Mouse (Mus musculus) CH12.LX (cell line): ENCODE data around the gene Srgap3. TPM values are rescaled to one million over a fixed set of nuclear protein-coding genes. Genes with fewer than 3 reads are reported as not detected.

Experiments
- polyA plus RNA-seq: library from polyadenylated mRNA; unstranded; fragments of >175 nt; gene quantifications from 2 replicates; pipeline ENCODE4 v1.2.1, GENCODE M21; 2012; ENCODE audit warnings: low read depth; ENCODE audit not compliant: insufficient read length
- total RNA-seq, 2 experiments: library from RNA; depleted of rRNA; stranded (reverse); fragments of 300-350 nt in 1 of 2; fragments of >200 nt in 1 of 2; gene quantifications; 2 replicates each; pipeline ENCODE4 v1.2.3; 2012 to 2014

Srgap3 gene
- total and polyA plus RNA-seq, 3 experiments = 1.5 to 4.5 (median 2.1) TPM

Other genes starting within 250 kb of the Srgap3 start
- gene Thumpd3, start 99.0 kb upstream of the Srgap3 start, total RNA-seq (2012; rRNA removed) = 37.1 and 43.4 TPM in 2 replicates
- gene Thumpd3, start 99.0 kb upstream of the Srgap3 start, total RNA-seq (2014; rRNA removed) = 78.1 and 89.0 TPM in 2 replicates
- gene Thumpd3, start 99.0 kb upstream of the Srgap3 start, polyA plus RNA-seq = 66.2 and 69.3 TPM in 2 replicates
- 56.8 and 57.7 TPM in 2 replicates for gene Setd5, start 130.1 kb upstream of the Srgap3 start, total RNA-seq (2012; rRNA removed)
- gene Setd5, start 130.1 kb upstream of the Srgap3 start, total RNA-seq (2014; rRNA removed) = 59.6 and 67.4 TPM in 2 replicates
- gene Setd5, start 130.1 kb upstream of the Srgap3 start, polyA plus RNA-seq = 72.1 and 80.4 TPM in 2 replicates
- gene Lhfpl4, start 248.1 kb upstream of the Srgap3 start, total RNA-seq (2012; rRNA removed) = 7.1 and 7.2 TPM in 2 replicates
- gene Lhfpl4, start 248.1 kb upstream of the Srgap3 start, total RNA-seq (2014; rRNA removed) = 2.6 and 3.2 TPM in 2 replicates
- 8.9 and 9.8 TPM in 2 replicates for gene Lhfpl4, start 248.1 kb upstream of the Srgap3 start, polyA plus RNA-seq